Mouse (Mus musculus) MEL (cell line): ENCODE measurements at regions not wholly inside any gene's neighbourhood (a gene's known extent, or its start where the extent isn't known, plus 50 kb on each side); places are given as distances from the start of the nearest gene placed in this dataset.

Experiments
- DNase-seq: peaks from one replicate; pipeline ENCODE4 v3.0.0; 2011; ENCODE audit warnings: low read depth, low spot score
- H3K27ac ChIP-seq: 2 replicates; pipeline ENCODE4 v1.5.1; 2012; ENCODE audit warnings: low read depth, mild to moderate bottlenecking, control low read depth, low read length, moderate library complexity; ENCODE audit not compliant: control insufficient read depth
- H3K27me3 ChIP-seq, 2 experiments: fragments of 150-350 bp in 1 of 2; sonication (generic) in 1 of 2; 2 replicates each; pipeline ENCODE4 v1.6.1; 2012; ENCODE audit warnings: low read length in 2 of 2, mild to moderate bottlenecking in 2 of 2, improper control_type of control experiment in 1 of 2, moderate library complexity in 1 of 2; ENCODE audit not compliant: insufficient read depth in 2 of 2, control insufficient read depth in 1 of 2
- H3K36me3 ChIP-seq, 2 experiments: 2 replicates each; pipeline ENCODE4 v1.6.1; 2012 to 2014; ENCODE audit warnings: low read length in 2 of 2, improper control_type of control experiment in 1 of 2, inconsistent platforms in 1 of 2, mild to moderate bottlenecking in 1 of 2; ENCODE audit not compliant: insufficient read depth in 2 of 2, control insufficient read depth in 1 of 2
- H3K4me1 ChIP-seq, 2 experiments: fragments of 150-350 bp in 1 of 2; sonication (generic) in 1 of 2; 2 replicates each; pipeline ENCODE4 v1.6.1; 2012; ENCODE audit warnings: low read length in 2 of 2, improper control_type of control experiment in 1 of 2, mild to moderate bottlenecking in 1 of 2; ENCODE audit not compliant: insufficient read depth in 2 of 2, control insufficient read depth in 1 of 2
- H3K4me3 ChIP-seq, 2 experiments: fragments of 150-350 bp in 1 of 2; sonication (generic) in 1 of 2; 2 replicates each; pipeline ENCODE4 v1.5.1; 2012; ENCODE audit warnings: low read depth in 2 of 2, low read length in 2 of 2, mild to moderate bottlenecking in 2 of 2, moderate library complexity in 2 of 2, control low read depth in 1 of 2, improper control_type of control experiment in 1 of 2; ENCODE audit not compliant: control insufficient read depth in 1 of 2, insufficient read depth in 1 of 2
- H3K79me2 ChIP-seq: 2 replicates; pipeline ENCODE4 v1.6.1; 2012; ENCODE audit warnings: mild to moderate bottlenecking, low read length, moderate library complexity; ENCODE audit not compliant: control insufficient read depth, poor library complexity, insufficient read depth
- H3K9ac ChIP-seq: 2 replicates; pipeline ENCODE4 v1.6.1; 2012; ENCODE audit warnings: low read depth, mild to moderate bottlenecking, control low read depth, low read length, moderate library complexity; ENCODE audit not compliant: control insufficient read depth, poor library complexity, severe bottlenecking
- H3K9me3 ChIP-seq: fragments of 150-350 bp; sonication (generic); replicated peaks from 2 replicates; pipeline ENCODE4 v1.6.1; 2012; ENCODE audit warnings: mild to moderate bottlenecking, low read length, improper control_type of control experiment, moderate library complexity; ENCODE audit not compliant: insufficient read depth
- BHLHE40 ChIP-seq: IDR thresholded peaks from 2 replicates; pipeline ENCODE4 v1.6.1; 2012; ENCODE audit warnings: low read depth, mild to moderate bottlenecking, inconsistent platforms, low read length, improper control_type of control experiment, borderline replicate concordance
- CHD1 ChIP-seq: IDR thresholded peaks from 2 replicates; pipeline ENCODE4 v1.6.1; 2012; ENCODE audit warnings: low read depth, mild to moderate bottlenecking, inconsistent platforms, low read length, improper control_type of control experiment
- CHD2 ChIP-seq: IDR thresholded peaks from 2 replicates; pipeline ENCODE4 v1.6.1; 2011; ENCODE audit warnings: low read length, improper control_type of control experiment
- CTCF ChIP-seq, 3 experiments: IDR thresholded peaks in 2 of 3; conservative IDR thresholded peaks in 1 of 3; 2 replicates each; pipeline ENCODE4 v1.5.1; 2011 to 2012; ENCODE audit warnings: low read length in 3 of 3, low read depth in 2 of 3, mild to moderate bottlenecking in 2 of 3, improper control_type of control experiment in 1 of 3, inconsistent platforms in 1 of 3, mixed read lengths in 1 of 3, moderate library complexity in 1 of 3; ENCODE audit not compliant: control insufficient read depth in 1 of 3, insufficient read depth in 1 of 3, poor library complexity in 1 of 3, severe bottlenecking in 1 of 3
- E2F4 ChIP-seq: IDR thresholded peaks from 2 replicates; pipeline ENCODE4 v1.6.1; 2011; ENCODE audit warnings: low read depth, low read length, improper control_type of control experiment, borderline replicate concordance
- ELF1 ChIP-seq: IDR thresholded peaks from 2 replicates; pipeline ENCODE4 v1.6.1; 2014; ENCODE audit warnings: low read depth, mild to moderate bottlenecking, inconsistent platforms, low read length, improper control_type of control experiment, moderate library complexity
- GABPA ChIP-seq: IDR thresholded peaks from 2 replicates; pipeline ENCODE4 v1.6.1; 2012; ENCODE audit warnings: low read depth, mild to moderate bottlenecking, inconsistent platforms, low read length, improper control_type of control experiment, moderate library complexity
- JUND ChIP-seq: IDR thresholded peaks from 2 replicates; pipeline ENCODE4 v1.6.1; 2011; ENCODE audit warnings: low read depth, mild to moderate bottlenecking, improper control_type of control experiment, low read length
- MAFK ChIP-seq: IDR thresholded peaks from 2 replicates; pipeline ENCODE4 v1.6.1; 2011; ENCODE audit warnings: low read depth, mild to moderate bottlenecking, low read length, improper control_type of control experiment, borderline replicate concordance
- MAX ChIP-seq: IDR thresholded peaks from 2 replicates; pipeline ENCODE4 v1.6.1; 2011; ENCODE audit warnings: low read length, improper control_type of control experiment
- MYC ChIP-seq: IDR thresholded peaks from 2 replicates; pipeline ENCODE4 v1.6.1; 2011; ENCODE audit warnings: low read depth, mild to moderate bottlenecking, low read length, improper control_type of control experiment, moderate library complexity
- NELFE ChIP-seq: IDR thresholded peaks from 2 replicates; pipeline ENCODE4 v1.6.1; 2011; ENCODE audit warnings: low read depth, low read length, improper control_type of control experiment
- POLR2AphosphoS2 ChIP-seq: IDR thresholded peaks from 2 replicates; pipeline ENCODE4 v1.6.1; 2011; ENCODE audit warnings: low read length, improper control_type of control experiment
- RAD21 ChIP-seq: IDR thresholded peaks from 2 replicates; pipeline ENCODE4 v1.6.1; 2011; ENCODE audit warnings: mild to moderate bottlenecking, low read depth, low read length, improper control_type of control experiment
- RCOR1 ChIP-seq: IDR thresholded peaks from 2 replicates; pipeline ENCODE4 v1.6.1; 2012; ENCODE audit warnings: low read depth, mild to moderate bottlenecking, inconsistent platforms, low read length, improper control_type of control experiment
- SIN3A ChIP-seq: IDR thresholded peaks from 2 replicates; pipeline ENCODE4 v1.6.1; 2012; ENCODE audit warnings: low read length, improper control_type of control experiment, inconsistent platforms
- SMC3 ChIP-seq: IDR thresholded peaks from 2 replicates; pipeline ENCODE4 v1.6.1; 2011; ENCODE audit warnings: low read depth, low read length, improper control_type of control experiment
- TCF12 ChIP-seq: IDR thresholded peaks from 2 replicates; pipeline ENCODE4 v1.6.1; 2014; ENCODE audit warnings: low read depth, mild to moderate bottlenecking, inconsistent platforms, low read length, improper control_type of control experiment, moderate library complexity
- UBTF ChIP-seq: IDR thresholded peaks from 2 replicates; pipeline ENCODE4 v1.6.1; 2012; ENCODE audit warnings: low read depth, mild to moderate bottlenecking, inconsistent platforms, low read length, improper control_type of control experiment, moderate library complexity, borderline replicate concordance; ENCODE audit not compliant: insufficient read depth
- USF1 ChIP-seq: IDR thresholded peaks from 2 replicates; pipeline ENCODE4 v1.6.1; 2014; ENCODE audit warnings: low read depth, mild to moderate bottlenecking, inconsistent platforms, low read length, improper control_type of control experiment, moderate library complexity
- USF2 ChIP-seq, 2 experiments: IDR thresholded peaks; 2 replicates each; pipeline ENCODE4 v1.6.1; 2011 to 2012; ENCODE audit warnings: improper control_type of control experiment in 2 of 2, low read length in 2 of 2, borderline replicate concordance in 1 of 2, inconsistent platforms in 1 of 2, low read depth in 1 of 2, mild to moderate bottlenecking in 1 of 2; ENCODE audit not compliant: insufficient read depth in 1 of 2
- ZC3H11A ChIP-seq: IDR thresholded peaks from 2 replicates; pipeline ENCODE4 v1.6.1; 2012; ENCODE audit warnings: low read depth, mild to moderate bottlenecking, inconsistent platforms, low read length, improper control_type of control experiment
- ZMIZ1 ChIP-seq: IDR thresholded peaks from 2 replicates; pipeline ENCODE4 v1.6.1; 2012; ENCODE audit warnings: low read depth, mild to moderate bottlenecking, inconsistent platforms, low read length, improper control_type of control experiment, moderate library complexity
- ZNF384 ChIP-seq: IDR thresholded peaks from 2 replicates; pipeline ENCODE4 v1.6.1; 2012; ENCODE audit warnings: low read depth, mild to moderate bottlenecking, inconsistent platforms, low read length, improper control_type of control experiment

DNA sequence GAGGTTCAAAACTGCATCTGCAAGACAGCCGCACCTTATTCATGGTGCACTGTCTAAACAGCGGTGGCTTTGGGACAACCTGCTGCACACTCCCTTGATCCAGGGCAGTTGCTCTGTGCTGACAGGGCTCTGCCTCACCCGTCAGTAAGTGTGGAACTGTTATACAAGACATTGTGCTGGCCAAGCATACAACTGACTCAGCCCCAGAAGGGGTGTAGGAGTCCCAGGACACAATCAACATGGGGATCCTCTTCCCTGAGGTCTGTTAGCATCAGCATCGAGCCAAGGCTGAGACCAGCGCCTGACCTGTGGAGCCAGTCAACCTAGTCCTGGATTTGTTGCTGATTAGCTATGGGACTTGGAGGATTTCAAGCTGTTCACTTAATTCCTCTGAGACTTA lies 86.4 kb upstream of the Bmper start:
- no peak for DNase-seq
- H3K27me3 ChIP-seq = no peaks in the 10 kb centered on the region
- no peaks in the 10 kb centered on the region for H3K4me1 ChIP-seq
- H3K79me2 ChIP-seq = no peaks in the 10 kb centered on the region
- no peak for TF ChIP-seq BHLHE40
- TF ChIP-seq SIN3A = no peak
- TF ChIP-seq UBTF = no peak
- no peak for TF ChIP-seq RAD21
- no peak for TF ChIP-seq TCF12
- no peak for TF ChIP-seq JUND
- TF ChIP-seq CHD1 = no peak
- no peak for TF ChIP-seq E2F4
- no peak for TF ChIP-seq RCOR1
- no peak for TF ChIP-seq NELFE
- no peak for TF ChIP-seq MYC
- no peak for TF ChIP-seq ELF1
- no peak for TF ChIP-seq ZNF384
- no peaks in the 10 kb centered on the region for H3K9me3 ChIP-seq
- no peaks in the 10 kb centered on the region for H3K36me3 ChIP-seq
- H3K27ac ChIP-seq = no peak overlapping the region
- H3K9ac ChIP-seq = no peak overlapping the region
- H3K4me3 ChIP-seq = no peak overlapping the region

DNA sequence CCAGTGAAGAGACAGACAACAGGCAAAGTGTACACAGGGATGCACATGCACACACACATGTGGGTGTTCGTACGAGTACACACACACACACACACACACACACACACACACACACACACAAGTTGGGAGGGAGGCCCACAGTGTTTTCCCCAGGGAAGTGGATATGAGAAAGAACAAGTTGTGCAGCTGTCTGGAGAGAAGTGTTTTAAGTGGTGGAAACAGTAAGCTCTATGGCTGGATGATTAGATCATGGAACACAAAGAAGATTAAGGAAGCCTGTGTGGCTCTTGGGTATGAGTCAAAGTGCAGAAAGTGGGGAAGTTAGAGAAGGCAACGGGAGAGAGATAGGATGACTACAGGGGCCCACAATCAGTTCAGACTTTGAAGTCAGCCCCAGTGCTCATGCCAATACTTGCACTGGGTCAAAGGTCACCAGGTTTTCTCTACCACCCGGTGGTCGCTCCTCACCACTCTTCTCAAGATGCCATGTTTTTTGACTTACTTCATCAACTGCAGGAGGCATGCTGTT lies 85.1 kb upstream of the Bmper start:
- Histone ChIP-seq H3K9ac (no peak overlapping the region), H3K4me3 (no peak overlapping the region), H3K9me3 (no peaks in the 10 kb centered on the region), H3K27ac (no peak overlapping the region), H3K79me2 (no peaks in the 10 kb centered on the region), H3K4me1 (no peaks in the 10 kb centered on the region), H3K36me3 (no peaks in the 10 kb centered on the region), H3K27me3 (no peaks in the 10 kb centered on the region)
- DNase-seq = no peak
- TF ChIP-seq CHD2 = no peak
- TF ChIP-seq GABPA = no peak
- no peak for TF ChIP-seq USF1
- no peak for TF ChIP-seq JUND
- TF ChIP-seq ELF1 = no peak
- no peak for TF ChIP-seq SMC3
- no peak for TF ChIP-seq ZMIZ1
- TF ChIP-seq USF2 (IDR thresholded peaks at IDR 0.05; ENCODE audit: borderline replicate concordance in 1 of 2, insufficient read depth in 1 of 2, low read depth in 1 of 2, low read length in 2 of 2) = no peak
- TF ChIP-seq MYC = no peak
- no peak for TF ChIP-seq MAFK
- no peak for TF ChIP-seq MAX
- no peak for TF ChIP-seq CTCF (IDR thresholded peaks at IDR 0.05 in 2 of 3, conservative IDR thresholded peaks at IDR 0.05 in 1 of 3; ENCODE audit: control insufficient read depth in 1 of 3, insufficient read depth in 1 of 3, low read depth in 2 of 3, low read length in 3 of 3, poor library complexity in 1 of 3, severe bottlenecking in 1 of 3)
- TF ChIP-seq BHLHE40 = no peak
- TF ChIP-seq TCF12 = no peak
- no peak for TF ChIP-seq ZC3H11A
- TF ChIP-seq CHD1 = no peak
- no peak for TF ChIP-seq POLR2AphosphoS2
- TF ChIP-seq RCOR1 = no peak
